Mouse (Mus musculus) left cerebral cortex, postnatal 14 days (tissue): ENCODE data around the gene Gm21860. TPM values are rescaled to one million over a fixed set of nuclear protein-coding genes. Genes with fewer than 3 reads are reported as not detected.
"Not testable (repeated sequence)": the region's sequence is repeated elsewhere in the genome, so short reads cannot be mapped to it uniquely, and the experiment has no call there.

ENCODE experiments used
- DNase-seq, 2 experiments: peaks; one replicate each; pipeline ENCODE4 v3.0.0; 2021 to 2022; ENCODE audit warnings: low spot score in 2 of 2, mixed read lengths in 1 of 2
- intact Hi-C: fragments of 180-260 bp; cut with DNase I; formaldehyde crosslinking; loops from one replicate; pipeline ENCODE4 v1.15.1; 2025
- long read RNA-seq, 2 experiments: library from polyadenylated mRNA; stranded (forward); transcript quantifications; one replicate each; pipeline ENCODE4 v2.0.0; 2021
- total RNA-seq, 2 experiments: library from RNA; stranded (reverse); gene quantifications; 2 replicates each; pipeline ENCODE4 v1.2.3; 2021

The Gm21860 gene
- total RNA-seq = not detected
- long read RNA-seq, experiment 1 = 0 reads
- long read RNA-seq, experiment 2 = 0 reads

GRCm38 (mm10) chrY:90754721-90755120 is at the start of gene Gm21860:
TSS of gene Gm21860 (minus strand) at chrY:90754821.
- intact Hi-C loops, DNase-seq: not testable (repeated sequence)

- intact Hi-C loops, DNase-seq: not testable (repeated sequence)
These were observed 29.8 kb upstream of the Gm21860 start, which contains the start of gene Gm47283 for GRCm38 (mm10) chrY:90784438-90784837. TSS of gene Gm47283 (plus strand) at chrY:90784738.

- intact Hi-C loops, DNase-seq: not testable (repeated sequence)
These were observed 9.4 kb downstream of the Gm21860 start for GRCm38 (mm10) chrY:90745256-90745655.

- intact Hi-C loops = not testable (repeated sequence)
- DNase-seq = peak; percentile 86 to 88
These were observed 10.1 kb downstream of the Gm21860 start for GRCm38 (mm10) chrY:90744381-90744981.

GRCm38 (mm10) chrY:90743811-90744220 is 10.8 kb downstream of the Gm21860 start:
- DNase-seq = no peak
- intact Hi-C loops = no loop called here

GRCm38 (mm10) chrY:90743053-90743810 is 11.4 kb downstream of the Gm21860 start:
- DNase-seq, intact Hi-C loops: not testable (repeated sequence)

- DNase-seq, intact Hi-C loops: not testable (repeated sequence)
These were observed 12.2 kb downstream of the Gm21860 start for GRCm38 (mm10) chrY:90742261-90743052.

- DNase-seq, intact Hi-C loops: not testable (repeated sequence)
These were observed 13.0 kb downstream of the Gm21860 start for GRCm38 (mm10) chrY:90741452-90742260.

- not testable (repeated sequence) for DNase-seq
These were observed 13.6 kb downstream of the Gm21860 start for GRCm38 (mm10) chrY:90741006-90741405.

GRCm38 (mm10) chrY:90740013-90740561 is 14.5 kb downstream of the Gm21860 start:
- intact Hi-C loops = no loop called here
- peak in 1 of 2 experiments; percentile 23 for DNase-seq

More at GRCm38 (mm10) chrY:90741006-90741405, 13.6 kb downstream of the Gm21860 start:
- intact Hi-C loops = not testable (repeated sequence)

GRCm38 (mm10) chrY:90739531-90740012 is 15.0 kb downstream of the Gm21860 start:
- intact Hi-C loops, DNase-seq: not testable (repeated sequence)

GRCm38 (mm10) chrY:90738841-90739530 is 15.6 kb downstream of the Gm21860 start:
- DNase-seq = peak in 1 of 2 experiments; percentile 18
- intact Hi-C loops = not testable (repeated sequence)

GRCm38 (mm10) chrY:90738431-90738680 is 16.3 kb downstream of the Gm21860 start:
- no peak for DNase-seq
- intact Hi-C loops = no loop called here

- intact Hi-C loops = no loop called here
- no peak for DNase-seq
These were observed 16.8 kb downstream of the Gm21860 start for GRCm38 (mm10) chrY:90737606-90738430.

- intact Hi-C loops, DNase-seq: not testable (repeated sequence)
These were observed 18.2 kb downstream of the Gm21860 start for GRCm38 (mm10) chrY:90736217-90737000.

GRCm38 (mm10) chrY:90735181-90735895 is 19.3 kb downstream of the Gm21860 start:
- DNase-seq = not testable (repeated sequence)

More at GRCm38 (mm10) chrY:90735181-90735895, 19.3 kb downstream of the Gm21860 start:
- intact Hi-C loops = not testable (repeated sequence)
